Mouse (Mus musculus) gastrocnemius, postnatal 14 days (tissue): ENCODE data around the gene Slc35a1. TPM values are rescaled to one million over a fixed set of nuclear protein-coding genes. Genes with fewer than 3 reads are reported as not detected.

Experiments used
- total RNA-seq, 2 experiments: library from RNA; stranded (reverse); gene quantifications; 2 replicates each; pipeline ENCODE4 v1.2.3; 2021

The Slc35a1 gene
- total RNA-seq, 2 experiments from 2014 or later = 11.4 to 12.3 TPM

Other genes with a start within 250 kb of the Slc35a1 start
- 10 to 100 TPM; 46.8 to 51.0 TPM for gene Akirin2, start 136.5 kb downstream of the Slc35a1 start, total RNA-seq
- 10 to 100 TPM; 29.1 to 29.2 TPM for gene Orc3, start 72.5 kb downstream of the Slc35a1 start, total RNA-seq
- gene Rars2, start 72.5 kb downstream of the Slc35a1 start, total RNA-seq = 10 to 100 TPM; 14.0 to 21.1 TPM
- gene Cfap206, start 42.8 kb upstream of the Slc35a1 start, total RNA-seq = not detected
- gene Gm136, start 68.8 kb upstream of the Slc35a1 start, total RNA-seq = not detected
- 10 to 100 TPM; 24.5 to 29.0 TPM for gene Smim8, start 91.0 kb upstream of the Slc35a1 start, total RNA-seq
- 1 to 10 TPM; 8.6 to 8.8 TPM for gene Zfp292, start 195.5 kb upstream of the Slc35a1 start, total RNA-seq
- gene Cga, start 206.3 kb upstream of the Slc35a1 start, total RNA-seq = not detected